Mouse (Mus musculus) CH12.LX (cell line): ENCODE measurements around the gene Kctd20. TPM values are rescaled to one million over a fixed set of nuclear protein-coding genes. Genes with fewer than 3 reads are reported as not detected.

ENCODE experiments used
- DNase-seq: peaks from one replicate; pipeline ENCODE4 v3.0.0-alpha.2; 2013; ENCODE audit errors: extremely low read depth
- H3K27ac ChIP-seq: 2 replicates; pipeline ENCODE4 v1.5.1; 2012; ENCODE audit warnings: low read depth, mild to moderate bottlenecking, control low read depth, moderate library complexity; ENCODE audit not compliant: insufficient read depth
- H3K27me3 ChIP-seq: replicated peaks from 2 replicates; pipeline ENCODE3; 2012; ENCODE audit warnings: inconsistent platforms
- H3K36me3 ChIP-seq, 2 experiments: replicated peaks in 1 of 2; 2 replicates each; pipeline versions ENCODE3 to v1.6.1; 2012; ENCODE audit warnings: inconsistent platforms in 1 of 2, low read length in 1 of 2, mild to moderate bottlenecking in 1 of 2, mixed read lengths in 1 of 2, moderate library complexity in 1 of 2; ENCODE audit not compliant: control insufficient read depth in 1 of 2, insufficient read depth in 1 of 2
- H3K4me1 ChIP-seq, 2 experiments: 2 replicates each; pipeline ENCODE4 v1.6.1; 2012; ENCODE audit warnings: inconsistent platforms in 1 of 2, moderate library complexity in 1 of 2; ENCODE audit not compliant: insufficient read depth in 2 of 2, control insufficient read depth in 1 of 2
- H3K4me2 ChIP-seq: 2 replicates; pipeline ENCODE4 v1.6.1; 2012; ENCODE audit warnings: low read depth, mild to moderate bottlenecking, control low read depth; ENCODE audit not compliant: poor library complexity, insufficient read depth, severe bottlenecking
- H3K4me3 ChIP-seq, 3 experiments: fragments of 150-350 bp in 1 of 3; sonication (generic) in 1 of 3; replicated peaks in 1 of 3; 2 replicates each; pipeline versions ENCODE3 to v1.5.1; 2011 to 2012; ENCODE audit warnings: low read depth in 2 of 3, low read length in 2 of 3, mild to moderate bottlenecking in 2 of 3, moderate library complexity in 2 of 3, control low read depth in 1 of 3, improper control_type of control experiment in 1 of 3, inconsistent platforms in 1 of 3, mixed read lengths in 1 of 3; ENCODE audit not compliant: poor library complexity in 1 of 3
- H3K79me2 ChIP-seq: replicated peaks from 2 replicates; pipeline ENCODE4 v1.6.1; 2012; ENCODE audit warnings: mild to moderate bottlenecking, moderate library complexity; ENCODE audit not compliant: control insufficient read depth, poor library complexity, insufficient read depth, severe bottlenecking; ENCODE audit errors: extremely low read depth
- H3K9ac ChIP-seq: 2 replicates; pipeline ENCODE4 v1.6.1; 2012; ENCODE audit warnings: low read depth, mild to moderate bottlenecking, control low read depth, moderate library complexity; ENCODE audit not compliant: insufficient read depth
- H3K9me3 ChIP-seq: replicated peaks from 2 replicates; pipeline ENCODE3; 2012; ENCODE audit warnings: low read length, inconsistent platforms, mixed read lengths
- BHLHE40 ChIP-seq: IDR thresholded peaks from 2 replicates; pipeline ENCODE4 v1.6.1; 2011; ENCODE audit warnings: mild to moderate bottlenecking, low read depth, low read length, improper control_type of control experiment
- ELF1 ChIP-seq: IDR thresholded peaks from 2 replicates; pipeline ENCODE4 v1.6.1; 2014; ENCODE audit warnings: low read depth, mild to moderate bottlenecking, inconsistent platforms, low read length, improper control_type of control experiment
- EP300 ChIP-seq: IDR thresholded peaks from 2 replicates; pipeline ENCODE4 v1.6.1; 2011; ENCODE audit warnings: low read length, improper control_type of control experiment
- ETS1 ChIP-seq: conservative IDR thresholded peaks from 2 replicates; pipeline ENCODE4 v1.6.1; 2012; ENCODE audit warnings: low read depth, mild to moderate bottlenecking, inconsistent platforms, low read length, improper control_type of control experiment, moderate library complexity
- IRF4 ChIP-seq: IDR thresholded peaks from 2 replicates; pipeline ENCODE4 v1.6.1; 2014; ENCODE audit warnings: low read depth, mild to moderate bottlenecking, inconsistent platforms, low read length, improper control_type of control experiment
- KAT2A ChIP-seq: IDR thresholded peaks from 2 replicates; pipeline ENCODE4 v1.6.1; 2012; ENCODE audit warnings: low read length, improper control_type of control experiment, inconsistent platforms; ENCODE audit not compliant: insufficient replicate concordance
- MEF2A ChIP-seq: IDR thresholded peaks from 2 replicates; pipeline ENCODE4 v1.6.1; 2014; ENCODE audit warnings: low read depth, mild to moderate bottlenecking, inconsistent platforms, low read length, improper control_type of control experiment, borderline replicate concordance
- MXI1 ChIP-seq: IDR thresholded peaks from 2 replicates; pipeline ENCODE4 v1.6.1; 2011; ENCODE audit warnings: mild to moderate bottlenecking, low read depth, low read length, improper control_type of control experiment
- MYC ChIP-seq: IDR thresholded peaks from 2 replicates; pipeline ENCODE4 v1.6.1; 2011; ENCODE audit warnings: low read depth, mild to moderate bottlenecking, improper control_type of control experiment, low read length
- PAX5 ChIP-seq: IDR thresholded peaks from 2 replicates; pipeline ENCODE4 v1.6.1; 2012; ENCODE audit warnings: low read length, inconsistent platforms, mixed read lengths
- UBTF ChIP-seq: IDR thresholded peaks from 2 replicates; pipeline ENCODE4 v1.6.1; 2012; ENCODE audit warnings: low read depth, mild to moderate bottlenecking, inconsistent platforms, low read length, improper control_type of control experiment, moderate library complexity
- USF2 ChIP-seq: conservative IDR thresholded peaks from 2 replicates; pipeline ENCODE4 v1.6.1; 2011; ENCODE audit warnings: low read depth, low read length, improper control_type of control experiment
- ZC3H11A ChIP-seq: IDR thresholded peaks from 2 replicates; pipeline ENCODE4 v1.6.1; 2012; ENCODE audit warnings: low read depth, mild to moderate bottlenecking, inconsistent platforms, low read length, improper control_type of control experiment
- ZMIZ1 ChIP-seq: IDR thresholded peaks from 2 replicates; pipeline ENCODE4 v1.6.1; 2012; ENCODE audit warnings: low read depth, mild to moderate bottlenecking, inconsistent platforms, low read length, improper control_type of control experiment
- ZNF384 ChIP-seq: IDR thresholded peaks from 2 replicates; pipeline ENCODE4 v1.6.1; 2012; ENCODE audit warnings: low read depth, low read length, improper control_type of control experiment, inconsistent platforms
- dilution Hi-C: fragments of 300-500 bp; cut with MboI; formaldehyde crosslinking; loops from 2 replicates; pipeline ENCODE4 v1.14.3; 2020; ENCODE audit warnings: low sequenced_read_pairs; ENCODE audit not compliant: extremely low pct_unique_long_range_greater_than_20kb, extremely low pct_ligation_motif_present
- in situ Hi-C: fragments of 300-500 bp; cut with MboI; formaldehyde crosslinking; loops from 3 replicates; pipeline ENCODE4 v1.14.3; 2019; ENCODE audit warnings: low sequenced_read_pairs, low pct_ligation_motif_present, low pct_unique_long_range_greater_than_20kb, mixed read lengths
- polyA plus RNA-seq: library from polyadenylated mRNA; unstranded; fragments of >175 nt; gene quantifications from 2 replicates; pipeline ENCODE4 v1.2.1, GENCODE M21; 2012; ENCODE audit warnings: low read depth; ENCODE audit not compliant: insufficient read length
- total RNA-seq, 2 experiments: library from RNA; depleted of rRNA; stranded (reverse); fragments of 300-350 nt in 1 of 2; fragments of >200 nt in 1 of 2; gene quantifications; 2 replicates each; pipeline ENCODE4 v1.2.3; 2012 to 2014

Kctd20 gene
- total and polyA plus RNA-seq, 3 experiments = 40.1 to 85.2 (median 68.5) TPM

- Histone ChIP-seq H3K4me2 (no peak overlapping the region), H3K9ac (no peak overlapping the region), H3K79me2 (peaks cover 11% of the 10 kb centered on the region), H3K4me3 (no peak overlapping the region), H3K4me1 (peaks cover 7 to 20% of the 10 kb centered on the region in 2 experiments; a peak in 3 of 4 replicates), H3K36me3 (no peaks in the 10 kb centered on the region), H3K27ac (no peak overlapping the region), H3K9me3 (peaks cover 6% of the 10 kb centered on the region), H3K27me3 (no peaks in the 10 kb centered on the region)
- dilution Hi-C loops = no loop called here
- TF ChIP-seq PAX5 = no peak
- TF ChIP-seq USF2 = no peak
- no peak for TF ChIP-seq ZC3H11A
- no peak for TF ChIP-seq EP300
- TF ChIP-seq KAT2A = no peak
- no peak for TF ChIP-seq ELF1
- TF ChIP-seq BHLHE40 = no peak
- TF ChIP-seq MYC = no peak
- no peak for TF ChIP-seq ZNF384
- TF ChIP-seq ZMIZ1 = no peak
- no peak for TF ChIP-seq ETS1
- no peak for TF ChIP-seq MEF2A
- TF ChIP-seq MXI1 = no peak
- no peak for TF ChIP-seq UBTF
- no peak for DNase-seq
- in situ Hi-C loops = no loop called here
Observed at GRCm38 (mm10) chr17:28948661-28949060, 3.1 kb upstream of the Kctd20 start.

GRCm38 (mm10) chr17:28950751-28951150 lies 999 bp upstream of the Kctd20 start:
- peaks cover 10% of the 10 kb centered on the region for H3K9me3 ChIP-seq
- in situ Hi-C loops = no loop called here
- H3K4me2 ChIP-seq = peak overlapping the region; percentile 87; the same call in 1 of the 2 replicates
- peaks cover 32% of the 10 kb centered on the region for H3K79me2 ChIP-seq
- dilution Hi-C loops = no loop called here
- H3K27ac ChIP-seq = no peak overlapping the region
- no peak overlapping the region for H3K4me3 ChIP-seq
- H3K4me1 ChIP-seq = peaks cover 15 to 33% of the 10 kb centered on the region in 2 experiments
- no peak for DNase-seq
- H3K9ac ChIP-seq = peak overlapping the region; percentile 95
- TF ChIP-seq EP300 (peak; percentile 72), IRF4 (peak; percentile 68), MEF2A (no peak)
- TF ChIP-seq, all 38 proteins: peak for 2
- H3K27me3 ChIP-seq = no peaks in the 10 kb centered on the region
- peaks cover 0 to 8% of the 10 kb centered on the region in 2 experiments for H3K36me3 ChIP-seq
